Mouse (Mus musculus): ENCODE measurements at regions not wholly inside any gene's neighbourhood (a gene's known extent, or its start where the extent isn't known, plus 50 kb on each side); places are given as distances from the start of the nearest gene placed in this dataset.
A peak's percentile ranks its signal among the peaks of the same experiment; 100 is the strongest.
"Not testable (repeated sequence)": the region's sequence is repeated elsewhere in the genome, so short reads cannot be mapped to it uniquely, and the experiment has no call there.

DNA sequence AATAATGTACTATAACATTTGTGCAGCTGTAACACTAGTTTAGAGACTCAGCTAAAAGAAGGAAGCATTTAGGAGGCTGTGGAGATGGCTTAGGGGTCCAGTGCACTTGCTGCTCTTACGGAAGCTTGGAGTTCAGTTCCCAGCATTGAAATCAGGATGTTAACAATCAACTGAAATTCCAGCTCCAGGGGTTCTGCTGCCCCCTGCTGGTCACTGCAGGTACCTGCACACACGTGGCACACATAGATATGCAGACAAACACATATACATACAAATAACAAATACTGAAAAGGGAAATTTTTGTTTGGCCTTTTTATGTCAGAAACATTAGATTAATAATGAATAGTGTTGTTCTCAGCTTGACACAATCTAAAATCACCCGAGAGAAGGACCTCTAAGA lies 322.5 kb downstream of the Ajap1 start:
- no peak for DNase-seq (ENCODE audit: low spot score)

DNA sequence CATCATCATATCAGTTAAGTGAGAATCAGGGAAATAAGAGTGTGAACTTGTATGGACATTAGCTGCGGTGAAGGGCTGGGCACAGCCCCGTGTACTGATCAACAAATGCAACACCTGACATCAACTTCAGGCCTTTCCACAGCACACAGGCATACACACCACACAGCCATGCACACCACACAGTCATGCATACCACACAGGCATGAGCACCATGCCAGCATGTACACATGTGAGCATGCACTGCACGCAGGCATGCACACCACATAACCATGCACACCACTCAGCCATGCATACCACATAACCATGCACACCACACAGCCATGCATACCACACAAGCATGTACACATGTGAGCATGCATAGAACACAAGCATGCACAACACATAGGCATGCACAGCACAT lies 325.0 kb downstream of the Ajap1 start:
- no peak for DNase-seq (ENCODE audit: low spot score)

DNA sequence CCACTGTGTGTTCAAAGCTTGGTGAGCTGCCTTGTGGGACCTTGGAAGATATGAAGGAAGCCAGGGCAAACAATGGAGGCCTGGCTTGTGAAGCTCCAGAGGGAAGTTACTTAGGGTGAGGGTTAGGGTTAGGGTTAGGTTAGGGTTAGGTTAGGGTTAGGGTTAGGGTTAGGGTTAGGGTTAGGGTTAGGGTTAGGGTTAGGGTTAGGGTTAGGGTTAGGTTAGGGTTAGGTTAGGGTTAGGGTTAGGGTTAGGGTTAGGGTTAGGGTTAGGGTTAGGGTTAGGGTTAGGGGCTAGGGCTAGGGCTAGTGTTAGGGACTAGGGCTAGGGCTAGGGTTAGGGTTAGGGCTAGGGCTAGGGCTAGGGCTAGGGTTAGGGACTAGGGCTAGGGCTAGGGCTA lies 329.7 kb downstream of the Ajap1 start:
- not testable (repeated sequence) for DNase-seq (ENCODE audit: low spot score)

DNA sequence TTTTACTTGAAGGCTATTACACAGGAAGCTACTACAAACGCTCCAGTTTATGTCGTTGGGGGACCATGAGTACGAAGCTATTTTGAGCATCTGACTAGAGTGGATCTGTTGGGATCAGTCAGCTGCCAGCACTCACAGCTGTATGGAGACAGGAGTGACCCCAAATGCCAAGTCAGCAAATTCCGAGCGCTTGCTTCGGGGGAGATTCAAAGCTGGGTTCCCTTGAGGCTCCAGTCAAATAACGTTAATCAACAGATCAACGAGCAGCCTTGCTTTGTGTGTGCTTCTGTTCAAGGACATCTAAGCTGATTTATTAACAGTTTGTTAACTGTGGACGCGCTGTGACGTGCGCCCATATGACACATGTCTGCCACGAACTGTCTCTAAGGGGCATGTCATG lies 349.5 kb downstream of the Ajap1 start:
- no peak for DNase-seq (ENCODE audit: low spot score)

DNA sequence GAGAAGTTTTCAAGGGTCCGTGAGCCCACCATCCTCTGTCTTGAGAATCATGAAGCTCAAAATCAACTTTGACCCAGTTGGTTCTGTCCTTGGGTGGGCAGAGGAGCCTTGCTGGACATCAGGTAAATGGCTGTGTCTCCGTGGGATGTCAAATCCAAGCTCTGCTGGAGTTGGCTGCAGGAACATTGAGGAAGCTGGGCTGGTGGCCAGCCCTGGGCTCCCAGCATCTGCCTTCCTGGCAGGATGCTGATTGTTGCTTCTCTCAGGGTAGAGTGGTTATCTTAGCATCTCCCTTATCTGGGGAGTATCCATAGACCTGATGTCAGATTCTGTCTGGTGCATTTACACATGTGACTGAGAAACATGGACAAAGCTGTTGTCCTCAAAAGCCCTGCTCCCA lies 353.3 kb downstream of the Ajap1 start:
- DNase-seq (ENCODE audit: low spot score), result no peak

DNA sequence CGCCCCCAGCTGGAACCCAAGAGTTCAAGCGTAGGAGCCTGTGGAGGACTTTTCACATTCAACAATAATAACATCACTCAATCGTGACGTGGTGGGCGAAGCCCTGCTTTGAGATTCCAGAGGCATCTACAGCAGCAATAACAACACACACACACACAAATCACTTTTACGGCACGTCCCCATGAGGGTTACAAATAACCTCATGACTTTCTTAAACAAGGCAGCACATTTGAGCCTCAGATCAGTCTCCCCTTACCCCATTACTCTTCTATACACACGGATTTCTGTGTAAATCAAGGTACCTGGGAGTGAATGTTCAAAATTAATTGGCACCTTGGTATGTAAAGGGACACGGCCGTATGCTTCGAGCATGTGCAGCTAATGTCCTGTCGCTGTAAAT lies 354.4 kb downstream of the Ajap1 start:
- no peak for DNase-seq (ENCODE audit: low spot score)

DNA sequence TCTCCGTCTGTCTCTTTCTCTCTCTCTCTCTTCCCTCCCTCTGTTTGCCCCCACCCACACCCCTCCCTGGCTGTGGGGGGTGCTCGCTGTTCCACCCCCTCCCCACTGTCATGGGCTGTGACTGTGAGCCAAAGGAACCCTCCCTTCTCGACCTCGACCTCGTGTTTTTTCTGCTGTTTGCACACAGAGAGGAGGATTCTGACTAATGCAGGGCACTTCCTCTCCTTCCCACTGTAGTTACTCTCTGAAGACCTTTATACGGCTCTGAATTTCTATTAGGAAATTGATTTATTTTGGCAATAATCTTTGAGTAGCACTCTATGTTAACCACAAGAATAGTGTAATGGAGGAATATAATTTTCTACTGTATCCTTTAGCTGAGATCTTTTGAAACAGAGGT lies 362.1 kb downstream of the Ajap1 start:
- DNase-seq (ENCODE audit: low spot score), result no peak

DNA sequence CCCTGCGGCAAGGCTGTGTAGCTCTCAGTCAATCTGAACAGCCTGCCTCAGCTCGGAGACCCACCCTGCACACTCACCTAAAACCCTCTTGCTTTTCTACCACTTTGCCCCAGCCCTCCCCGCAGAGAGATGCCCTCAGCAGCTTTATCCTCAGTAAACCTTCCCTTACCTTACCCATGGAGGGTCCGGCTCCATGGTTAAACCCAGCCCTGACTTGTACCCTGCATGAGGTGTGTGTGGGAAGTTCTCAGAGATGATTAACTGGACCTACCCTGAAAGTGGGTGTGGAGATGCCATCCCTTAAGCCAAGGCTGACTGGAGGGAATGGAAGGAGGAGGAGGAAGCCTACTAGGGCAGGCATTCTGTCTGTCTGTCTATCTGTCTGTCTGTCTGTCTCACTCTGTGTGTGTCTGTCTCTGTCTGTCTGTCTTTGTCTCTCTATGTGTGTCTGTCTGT lies 362.9 kb downstream of the Ajap1 start:
- DNase-seq (ENCODE audit: low spot score), result no peak

DNA sequence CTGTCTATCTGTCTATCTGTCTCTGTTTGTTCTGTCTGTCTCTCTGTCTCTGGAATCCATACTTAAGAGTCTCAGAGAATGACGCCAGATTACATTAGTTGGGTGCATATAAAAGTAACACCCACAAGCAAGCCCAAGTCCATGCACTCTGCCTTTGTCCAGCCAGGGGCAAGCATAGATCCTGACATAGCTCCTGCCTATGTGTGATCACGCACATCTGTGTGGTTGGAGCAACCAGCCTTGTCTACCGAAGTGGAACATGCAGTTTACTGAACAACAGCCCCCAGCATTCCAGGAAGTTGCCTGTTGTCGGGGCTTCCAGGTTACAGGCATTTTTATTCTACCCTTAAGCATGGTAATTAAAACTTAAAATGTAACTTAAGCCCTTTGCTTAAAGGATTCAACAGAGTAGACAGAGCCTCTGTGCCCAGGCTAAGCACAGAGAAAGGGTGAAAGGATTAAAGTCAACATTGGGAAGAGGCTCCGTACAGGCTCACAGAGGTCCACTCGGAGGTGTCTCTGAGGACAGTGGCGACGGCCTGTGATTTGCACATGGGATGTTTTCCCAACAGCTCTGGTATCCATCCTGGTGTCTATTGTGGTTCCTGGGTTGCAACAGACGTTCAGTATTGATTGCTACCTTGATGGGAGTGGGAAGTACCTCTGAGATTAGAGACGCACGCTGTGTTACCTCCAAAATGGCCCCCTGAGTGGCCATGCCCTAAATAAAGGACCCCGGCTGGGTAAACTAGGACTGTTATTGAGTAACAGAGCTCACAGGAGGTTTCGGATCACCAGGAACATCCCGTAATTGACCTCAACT lies 363.6 kb downstream of the Ajap1 start:
- no peak for DNase-seq (ENCODE audit: low spot score)

DNA sequence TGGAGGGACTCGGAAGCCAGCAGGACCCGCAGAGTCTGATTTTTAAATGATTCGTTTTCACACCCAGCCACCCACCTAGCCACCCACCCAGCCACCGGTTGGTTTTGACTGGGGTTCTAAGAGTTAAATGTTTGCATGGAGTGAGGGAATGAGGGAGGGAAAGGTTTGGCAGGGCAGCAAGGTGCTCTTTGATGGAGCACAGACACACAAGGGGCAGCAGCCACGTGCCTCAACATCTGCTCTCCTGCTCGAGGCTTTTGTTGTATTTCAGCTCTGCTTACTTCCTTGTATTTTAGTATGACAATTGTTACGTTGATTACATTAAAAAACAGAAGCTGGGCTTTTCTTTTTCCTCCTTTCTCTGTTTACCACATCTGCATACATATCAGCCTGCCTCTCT lies 367.6 kb downstream of the Ajap1 start:
- no peak for DNase-seq (ENCODE audit: low spot score)

DNA sequence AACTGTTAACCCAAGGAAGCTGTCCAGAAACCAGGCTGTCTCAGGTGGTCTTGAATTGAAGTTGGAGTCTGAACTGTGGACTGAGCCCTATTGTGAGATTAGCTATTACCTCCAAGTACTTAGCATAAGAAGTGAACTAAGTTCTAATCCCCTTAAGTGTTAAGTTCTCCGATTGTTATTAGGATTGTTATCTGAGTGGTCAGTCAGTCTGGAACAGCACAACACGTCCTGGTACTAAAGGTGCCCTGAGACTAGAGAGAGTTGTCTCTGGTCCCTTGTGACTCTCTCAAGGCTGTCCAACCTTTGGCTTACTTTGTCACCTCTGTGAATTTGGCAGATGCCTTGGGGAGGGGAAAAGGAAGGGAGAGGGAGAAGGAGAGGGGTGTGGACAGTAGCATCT lies 369.0 kb downstream of the Ajap1 start:
- no peak for DNase-seq (ENCODE audit: low spot score)

DNA sequence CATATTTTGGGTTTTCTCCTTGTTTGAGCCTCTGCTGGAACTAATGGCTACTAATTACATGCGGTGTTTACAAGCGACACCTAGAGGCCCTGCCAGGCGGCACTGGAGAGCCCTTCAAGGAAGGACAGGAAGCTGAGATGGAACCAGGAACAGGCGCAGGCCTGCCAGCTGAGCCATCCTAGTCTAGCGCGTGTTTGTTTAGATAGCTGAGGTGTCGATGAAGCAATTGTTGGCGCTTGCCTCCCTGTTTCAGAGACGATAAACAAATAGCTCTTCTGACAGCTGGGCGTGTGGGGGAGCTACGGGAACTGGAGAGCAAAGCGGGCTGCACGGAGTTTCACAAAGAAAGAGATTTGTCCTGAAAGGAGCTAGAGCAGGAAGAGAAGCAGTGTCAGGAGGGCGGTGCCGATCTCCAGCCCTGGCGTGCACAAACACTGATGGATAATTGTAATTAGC lies 372.3 kb downstream of the Ajap1 start:
- DNase-seq (ENCODE audit: low spot score), result no peak

DNA sequence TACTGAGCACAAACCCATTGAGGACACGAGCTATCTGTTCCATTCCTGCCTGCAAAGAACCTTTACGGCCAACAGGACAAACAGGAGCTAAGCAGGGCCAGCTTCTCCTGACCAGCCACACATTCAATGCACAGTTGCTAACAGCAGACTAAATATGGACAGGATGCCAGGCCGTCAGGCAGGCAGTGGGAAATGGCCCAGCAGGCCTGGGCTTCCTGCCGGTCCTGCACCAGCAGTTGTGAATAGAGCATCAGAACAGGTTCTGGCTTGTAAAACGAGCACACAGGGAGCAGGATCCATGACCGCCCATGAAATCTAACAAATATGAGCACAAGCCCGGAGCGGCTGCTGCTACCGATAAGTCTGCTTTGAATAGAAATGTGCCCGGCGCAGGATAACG lies 384.0 kb downstream of the Ajap1 start:
- no peak for DNase-seq (ENCODE audit: low spot score)

DNA sequence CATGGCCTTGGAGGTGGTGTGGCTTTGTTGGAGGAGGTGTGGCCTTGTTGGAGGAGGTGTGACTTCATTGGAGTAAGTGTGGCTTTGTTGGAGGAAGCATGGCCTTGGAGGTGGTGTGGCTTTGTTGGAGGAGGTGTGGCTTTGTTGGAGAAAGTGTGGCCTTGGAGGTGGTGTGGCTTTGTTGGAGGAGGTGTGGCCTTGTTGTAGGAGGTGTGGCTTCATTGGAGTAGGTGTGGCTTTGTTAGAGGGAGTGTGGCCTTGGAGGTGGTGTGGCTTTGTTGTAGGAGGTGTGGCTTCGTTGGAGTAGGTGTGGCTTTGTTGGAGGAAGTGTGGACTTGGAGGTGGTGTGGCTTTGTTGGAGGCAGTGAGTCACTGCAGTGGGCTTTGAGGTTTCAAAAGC lies 385.0 kb downstream of the Ajap1 start:
- no peak for DNase-seq (ENCODE audit: low spot score)

DNA sequence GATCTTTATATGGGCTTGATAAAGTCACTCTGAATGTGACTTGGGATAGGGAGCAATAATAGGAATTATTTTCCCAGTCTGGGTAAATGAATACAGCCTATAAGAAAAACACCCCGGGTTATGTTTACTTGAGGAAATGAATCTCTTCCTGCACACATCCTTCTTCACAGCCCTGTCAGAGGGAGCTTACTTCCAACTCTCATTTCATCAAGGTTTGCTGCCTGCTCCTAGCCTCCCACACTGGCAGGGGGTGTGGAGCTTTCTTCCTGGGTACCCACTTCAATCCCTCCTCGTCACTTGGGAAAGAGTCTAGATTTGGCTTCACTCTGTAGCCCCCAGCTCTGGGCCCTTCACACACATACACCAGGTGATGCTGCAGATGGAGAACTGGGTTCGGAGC lies 389.5 kb downstream of the Ajap1 start:
- DNase-seq (ENCODE audit: low spot score), result no peak

DNA sequence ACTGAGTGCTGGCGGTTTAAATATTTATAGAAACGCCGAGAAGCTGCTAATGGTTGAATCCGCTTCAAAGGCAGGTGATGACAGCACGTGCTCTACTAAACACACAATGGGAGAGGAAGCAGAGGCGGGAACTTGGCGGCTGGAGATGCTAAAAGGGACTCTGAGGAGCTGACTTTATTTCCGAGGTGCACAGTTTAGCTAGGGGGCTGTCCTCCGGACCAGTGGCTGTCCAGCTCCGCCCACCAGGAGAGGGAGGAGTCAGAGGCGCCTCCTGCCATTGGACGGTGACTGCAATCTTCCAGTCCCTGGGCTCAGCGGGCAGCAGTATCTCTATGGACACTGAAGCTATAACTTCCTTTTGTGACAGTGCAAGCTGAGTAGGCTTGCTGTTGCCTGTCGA lies 400.4 kb downstream of the Ajap1 start:
- peak; percentile 7 for DNase-seq (ENCODE audit: low spot score)

DNA sequence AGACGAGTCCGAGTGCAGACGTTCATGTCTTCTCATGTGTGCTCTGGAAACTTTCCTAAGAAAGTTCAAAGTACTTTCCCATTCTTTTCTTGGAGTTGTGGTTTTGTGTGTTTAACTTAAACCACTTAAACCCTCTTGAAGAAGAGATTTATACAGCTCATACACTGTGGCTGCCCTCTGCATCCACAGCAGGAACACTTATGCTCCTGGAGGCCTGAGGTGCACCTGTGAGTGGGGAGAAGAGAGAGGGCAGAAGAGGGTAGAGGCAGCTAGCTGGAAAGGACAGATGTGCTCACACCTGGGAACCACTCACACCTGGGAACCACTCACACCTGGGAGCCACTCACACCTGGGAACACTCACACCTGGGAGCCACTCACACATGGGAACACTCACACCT lies 408.0 kb downstream of the Ajap1 start:
- no peak for DNase-seq (ENCODE audit: low spot score)

DNA sequence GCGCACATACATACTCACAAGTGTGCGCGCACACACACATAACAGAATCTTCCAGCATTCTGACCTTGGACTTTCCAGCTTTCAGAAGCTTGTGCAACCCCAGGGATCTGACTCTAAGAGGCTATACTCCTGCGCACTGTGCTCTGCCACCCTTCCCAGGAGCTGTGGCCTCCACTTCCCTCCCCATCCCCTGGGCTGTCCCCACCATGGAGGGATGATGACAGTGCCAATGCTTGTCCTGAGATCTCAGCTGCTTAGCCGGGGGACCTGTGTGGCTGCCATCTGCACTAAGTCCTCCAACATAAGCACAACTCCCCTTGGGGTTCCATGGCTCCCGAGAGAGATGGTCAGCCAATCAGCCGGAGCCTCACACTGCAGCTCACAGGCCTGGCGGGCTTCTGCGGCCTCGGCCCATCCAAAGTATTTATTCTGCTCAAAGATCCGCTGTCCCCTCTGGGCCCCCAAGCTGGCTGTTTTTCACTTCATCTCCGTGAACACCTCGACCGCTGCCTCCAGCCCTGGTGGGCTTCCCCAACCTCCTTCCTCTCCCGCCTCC lies 412.3 kb downstream of the Ajap1 start:
- no peak for DNase-seq (ENCODE audit: low spot score)

DNA sequence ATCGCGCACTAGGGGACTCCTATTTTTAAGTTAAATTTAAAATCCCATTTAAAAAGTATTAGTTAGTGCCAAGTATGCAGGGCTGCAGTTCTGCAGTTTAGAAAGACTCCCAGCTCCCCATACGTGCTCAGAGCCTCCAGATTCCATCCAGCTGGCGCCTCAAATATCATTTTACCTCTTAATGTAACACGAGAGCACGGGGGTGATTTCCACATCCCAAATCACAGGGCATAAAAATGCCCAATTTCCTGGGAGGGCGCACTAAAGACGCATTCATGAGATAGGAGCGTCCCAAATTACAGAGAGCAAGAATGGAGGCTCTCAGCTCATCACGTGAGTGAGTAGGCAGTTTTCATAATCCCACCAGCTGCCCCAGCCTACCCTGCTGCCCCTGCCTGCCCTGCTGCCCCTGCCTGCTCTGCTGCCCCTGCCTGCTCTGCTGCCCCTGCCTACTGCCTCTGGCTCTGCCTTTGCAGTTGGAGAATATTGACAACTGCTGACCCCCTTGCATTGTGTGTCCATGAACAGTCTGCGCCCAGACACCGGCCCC lies 414.1 kb downstream of the Ajap1 start:
- DNase-seq (ENCODE audit: low spot score), result no peak

DNA sequence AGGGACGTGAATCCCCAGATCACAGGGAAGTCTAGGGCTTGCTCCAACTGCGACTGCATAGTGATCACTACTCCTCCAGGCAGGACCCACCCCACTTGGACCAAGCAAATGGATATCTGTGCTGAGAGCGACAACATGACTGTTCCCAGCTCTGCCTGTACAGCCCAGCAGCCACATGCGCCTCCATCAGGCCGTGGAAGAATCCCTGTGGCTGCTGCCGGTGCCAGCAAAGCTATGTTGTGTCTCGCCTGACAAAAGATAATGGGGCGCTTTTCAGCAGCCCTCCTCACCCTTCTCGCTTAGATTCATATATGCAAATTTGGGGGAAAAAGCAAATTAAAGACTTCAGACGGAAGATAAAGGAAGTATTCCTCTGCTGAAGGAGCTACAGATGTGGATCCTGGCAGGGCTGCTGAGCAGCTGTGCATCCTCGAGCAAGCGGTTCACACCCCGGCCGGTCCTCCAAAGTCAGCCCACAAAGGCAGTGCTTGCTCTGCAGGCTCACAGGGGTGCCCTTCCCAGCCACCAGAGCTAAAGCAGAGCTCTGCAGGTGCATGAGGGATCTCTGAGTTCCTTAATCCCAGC lies 418.5 kb downstream of the Ajap1 start:
- DNase-seq (ENCODE audit: low spot score), result no peak

DNA sequence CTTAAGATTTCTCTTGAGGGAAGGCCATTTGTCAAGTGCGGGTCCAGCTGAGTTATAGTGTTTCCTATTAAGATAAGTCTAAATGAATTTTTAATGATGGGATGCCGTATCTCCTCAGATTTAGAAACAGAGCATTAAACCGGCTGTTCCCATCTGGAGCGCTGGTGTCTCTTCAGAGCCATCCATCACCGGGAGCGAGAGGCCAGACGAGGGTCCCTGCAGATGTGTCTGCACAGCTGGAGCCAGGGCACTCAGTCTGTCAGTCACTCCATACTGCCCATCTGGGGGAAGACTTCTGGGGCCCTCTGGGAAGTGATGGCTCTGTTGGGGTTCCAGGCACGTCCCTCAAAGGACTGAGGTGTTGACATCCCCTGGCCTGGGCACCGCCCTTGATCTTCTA lies 419.2 kb downstream of the Ajap1 start:
- no peak for DNase-seq (ENCODE audit: low spot score)

DNA sequence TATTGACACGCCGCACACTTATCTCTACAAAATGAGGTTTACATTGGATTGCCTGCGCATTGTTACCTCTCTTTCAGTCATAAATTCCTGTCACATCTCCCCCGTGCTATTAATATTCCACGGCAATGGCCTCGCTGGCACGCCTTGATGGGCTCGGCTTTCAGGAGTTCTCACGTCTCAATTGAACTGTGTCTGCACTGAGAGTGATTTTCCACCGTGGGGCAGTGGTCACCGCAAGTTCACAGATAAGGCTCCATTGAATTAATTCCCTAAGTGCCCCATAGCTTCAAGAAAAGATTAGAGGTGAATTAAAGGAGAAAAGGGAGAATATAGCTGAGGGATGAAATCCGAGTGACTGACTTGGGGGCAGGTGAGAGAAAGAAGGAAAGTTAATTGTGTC lies 424.5 kb downstream of the Ajap1 start:
- DNase-seq (ENCODE audit: low spot score), result no peak

DNA sequence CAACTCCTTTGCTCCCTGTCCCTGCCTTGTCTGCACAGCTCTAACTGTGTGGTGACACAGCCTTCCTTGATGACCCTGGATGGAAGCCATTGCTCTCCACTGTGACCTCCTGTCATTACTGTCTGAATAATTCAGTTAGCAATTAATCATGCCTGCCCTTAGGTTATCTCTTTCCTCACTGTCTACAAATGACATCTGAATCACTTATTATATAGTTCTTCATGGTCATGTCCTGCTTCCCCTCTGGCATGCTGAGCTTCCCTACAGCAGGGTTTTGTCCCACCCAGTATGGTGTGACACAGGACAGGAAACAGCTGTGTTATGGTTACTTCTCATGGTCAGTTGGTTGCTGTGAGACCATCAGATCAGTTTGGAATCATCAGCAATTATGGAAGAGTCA lies 458.9 kb downstream of the Ajap1 start:
- DNase-seq (ENCODE audit: low spot score), result no peak
